Mouse (Mus musculus) frontal cortex, postnatal 14 days (tissue): ENCODE measurements around the gene Il17rb.

Source experiments
- DNase-seq, 2 experiments: peaks; one replicate each; pipeline ENCODE4 v3.0.0; 2022; ENCODE audit warnings: low spot score in 2 of 2

The Il17rb gene

GRCm38 (mm10) chr14:30008733-30009575 lies at the start of gene Il17rb, which contains the start of gene Chdh:
Il17rb (minus strand) TSS chr14:30008896.
Chdh (plus strand) TSS chr14:30009023.
- no peak for DNase-seq

GRCm38 (mm10) chr14:30056031-30056766 lies 47.5 kb upstream of the Il17rb start:
- peak; percentile 23 to 31 for DNase-seq

GRCm38 (mm10) chr14:30054922-30055321 lies 46.2 kb upstream of the Il17rb start:
- no peak for DNase-seq

GRCm38 (mm10) chr14:30050280-30050679 lies 41.6 kb upstream of the Il17rb start:
- no peak for DNase-seq

- DNase-seq, result no peak
These were observed 39.4 kb upstream of the Il17rb start for GRCm38 (mm10) chr14:30048049-30048448.

- no peak for DNase-seq
These were observed 38.3 kb upstream of the Il17rb start for GRCm38 (mm10) chr14:30046976-30047375.

GRCm38 (mm10) chr14:30045704-30046220 lies 37.1 kb upstream of the Il17rb start:
- no peak for DNase-seq

- no peak for DNase-seq
These were observed 36.5 kb upstream of the Il17rb start for GRCm38 (mm10) chr14:30045239-30045638.

GRCm38 (mm10) chr14:30043356-30043940 lies 34.8 kb upstream of the Il17rb start:
- DNase-seq, result no peak

- no peak for DNase-seq
These were observed 33.1 kb upstream of the Il17rb start for GRCm38 (mm10) chr14:30041836-30042235.

- DNase-seq, result no peak
These were observed 30.7 kb upstream of the Il17rb start for GRCm38 (mm10) chr14:30039413-30039812.

GRCm38 (mm10) chr14:30038431-30038830 lies 29.7 kb upstream of the Il17rb start:
- DNase-seq, result no peak

GRCm38 (mm10) chr14:30033405-30033804 lies 24.7 kb upstream of the Il17rb start:
- no peak for DNase-seq

GRCm38 (mm10) chr14:30027378-30027777 lies 18.7 kb upstream of the Il17rb start:
- DNase-seq, result no peak

GRCm38 (mm10) chr14:30024387-30024786 lies 15.7 kb upstream of the Il17rb start:
- DNase-seq, result no peak

- DNase-seq, result no peak
These were observed 13.8 kb upstream of the Il17rb start for GRCm38 (mm10) chr14:30022471-30022870.

- DNase-seq, result no peak
These were observed 11.3 kb upstream of the Il17rb start for GRCm38 (mm10) chr14:30019792-30020575.

- DNase-seq, result no peak
These were observed 10.7 kb upstream of the Il17rb start for GRCm38 (mm10) chr14:30019375-30019774.

GRCm38 (mm10) chr14:30018846-30019245 lies 10.2 kb upstream of the Il17rb start:
- DNase-seq, result no peak

GRCm38 (mm10) chr14:30018463-30018801 lies 9.7 kb upstream of the Il17rb start:
- no peak for DNase-seq

GRCm38 (mm10) chr14:30017794-30018462 lies 9.2 kb upstream of the Il17rb start:
- no peak for DNase-seq
